Mouse (Mus musculus): Measurements from ENCODE around the gene Blnk.

DNA sequence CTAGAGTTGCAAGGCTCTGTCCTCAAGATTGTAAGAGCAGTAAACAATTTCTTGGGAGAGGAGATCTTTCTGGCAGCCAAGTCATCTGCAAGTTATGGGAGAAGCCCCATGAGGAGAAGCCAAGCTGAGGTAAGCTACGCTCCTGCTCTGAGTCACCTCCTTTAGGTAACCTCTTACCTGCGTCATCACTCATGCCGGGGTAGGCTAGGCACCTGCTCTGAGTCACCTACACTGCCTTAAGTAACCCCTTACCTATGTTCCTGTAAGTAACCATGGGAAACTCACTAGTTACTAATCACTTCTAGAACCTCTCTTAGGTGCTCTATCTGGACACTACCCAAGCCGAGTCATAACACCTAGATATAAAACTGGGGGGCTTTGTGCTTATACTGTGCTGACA lies 112.6 kb downstream of the Blnk start:
- TF ChIP-seq CTCF (IDR thresholded peaks at IDR 0.05; ENCODE audit: low read depth, low read length) = no peak
- no peak for TF ChIP-seq POLR2A (IDR thresholded peaks at IDR 0.05; ENCODE audit: borderline replicate concordance, low read depth, low read length)

All from bone marrow macrophage, adult 2 months (primary cell).